Mouse (Mus musculus) heart, adult 2 months (tissue): ENCODE results near the gene Vmn1r12. TPM values are rescaled to one million over a fixed set of nuclear protein-coding genes. Genes with fewer than 3 reads are reported as not detected.
"Not testable (repeated sequence)": the region's sequence is repeated elsewhere in the genome, so short reads cannot be mapped to it uniquely, and the experiment has no call there.

Experiments used
- DNase-seq, 2 experiments: peaks; one replicate each; pipeline ENCODE4 v3.0.0; 2021
- H3K27ac ChIP-seq: fragments of 200-600 bp; 2 replicates; pipeline ENCODE4 v1.8.1; 2022
- H3K27me3 ChIP-seq: fragments of 200-500 bp; 2 replicates; pipeline ENCODE4 v1.6.1; 2012; ENCODE audit warnings: mild to moderate bottlenecking, low read length, inconsistent platforms, mixed read lengths; ENCODE audit not compliant: control insufficient read depth, insufficient read depth
- H3K36me3 ChIP-seq: fragments of 200-500 bp; 2 replicates; pipeline ENCODE4 v1.6.1; 2012; ENCODE audit warnings: low read length, inconsistent platforms; ENCODE audit not compliant: control insufficient read depth, insufficient read depth
- H3K4me1 ChIP-seq: fragments of 200-500 bp; 2 replicates; pipeline ENCODE4 v1.6.1; 2011; ENCODE audit warnings: low read length; ENCODE audit not compliant: control insufficient read depth, insufficient read depth
- H3K4me3 ChIP-seq: fragments of 200-600 bp; 2 replicates; pipeline ENCODE4 v1.8.1; 2022
- H3K79me2 ChIP-seq: fragments of 200-500 bp; replicated peaks from 2 replicates; pipeline ENCODE4 v1.6.1; 2012; ENCODE audit warnings: mild to moderate bottlenecking, inconsistent platforms, low read length, moderate library complexity, mixed read lengths; ENCODE audit not compliant: control insufficient read depth, insufficient read depth
- H3K9ac ChIP-seq: fragments of 200-500 bp; 2 replicates; pipeline ENCODE4 v1.6.1; 2012; ENCODE audit warnings: low read depth, mild to moderate bottlenecking, control low read depth, inconsistent platforms, low read length, mixed read lengths
- CTCF ChIP-seq: fragments of 200-600 bp; IDR thresholded peaks from 2 replicates; pipeline ENCODE4 v1.8.1; 2022; ENCODE audit warnings: antibody characterized with exemption, mild to moderate bottlenecking, moderate library complexity
- EP300 ChIP-seq: fragments of 200-500 bp; IDR thresholded peaks from 2 replicates; pipeline ENCODE4 v1.6.1; 2011; ENCODE audit warnings: low read depth, low read length, control low read depth; ENCODE audit not compliant: insufficient read depth
- POLR2A ChIP-seq: fragments of 200-500 bp; IDR thresholded peaks from 2 replicates; pipeline ENCODE4 v1.6.1; 2011; ENCODE audit warnings: mild to moderate bottlenecking, low read depth, low read length, control low read depth; ENCODE audit not compliant: insufficient read depth
- WGBS: fragments of 180-500 bp; shearing (Covaris S2); methylation state at CpG from one replicate; pipeline ENCODE4 v1.1.7; 2018; 5-methylcytosine and 5-hydroxymethylcytosine counted together
- intact Hi-C: fragments of 180-260 bp; cut with DNase I; formaldehyde crosslinking; loops from one replicate; pipeline ENCODE4 v1.15.1; 2025
- long read RNA-seq: library from polyadenylated mRNA; stranded (forward); transcript quantifications from one replicate; pipeline ENCODE4 v2.0.0, GENCODE M21; 2021
- polyA plus RNA-seq: library from polyadenylated mRNA; depleted of rRNA; stranded (reverse); fragments of >200 nt; gene quantifications from 2 replicates; pipeline ENCODE4 v1.2.3, GENCODE M21; 2012; rRNA removed
- total RNA-seq, 2 experiments: library from RNA; stranded (reverse); gene quantifications; 2 replicates each; pipeline ENCODE4 v1.2.3; 2021

Gene Vmn1r12
- not detected for total RNA-seq
- polyA plus RNA-seq: not detected in 2 replicates
- long read RNA-seq: 0 reads

DNA sequence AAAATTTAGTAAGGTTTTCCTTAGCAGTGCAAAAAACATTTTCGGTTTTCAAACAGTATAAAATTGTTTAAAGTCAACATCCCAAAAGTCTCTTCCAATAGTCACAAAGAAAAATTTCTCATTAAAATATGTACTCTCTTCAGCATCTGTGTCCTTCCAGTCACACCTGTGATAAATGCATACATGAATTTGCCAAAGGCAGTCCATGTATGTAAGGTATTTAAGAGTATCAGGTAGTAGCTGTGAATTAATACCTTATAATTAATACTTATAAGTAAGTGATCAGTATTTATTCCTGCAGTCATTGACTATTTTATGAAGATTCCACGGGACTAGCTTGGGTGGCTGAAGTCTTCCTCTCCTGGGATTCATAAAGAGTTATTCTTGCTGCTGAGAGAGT is at the start of gene Vmn1r12:
Vmn1r12 (plus strand) TSS at position 301 of the 400 bp plus-strand sequence.
- DNase-seq: no peak
- intact Hi-C loops: no loop called here
- no peaks in the 10 kb centered on the region for H3K79me2 ChIP-seq
- H3K4me3 ChIP-seq: no peak within 1 kb of the TSS
- no peaks in the 10 kb centered on the region for H3K36me3 ChIP-seq
- H3K4me1 ChIP-seq: no peaks in the 10 kb centered on the region
- no peaks in the 10 kb centered on the region for H3K27me3 ChIP-seq
- no peak within 1 kb of the TSS for H3K9ac ChIP-seq
- 71% methylated on average over 2 of the region's 2 CpGs for WGBS
- H3K27ac ChIP-seq: no peak within 1 kb of the TSS
- TF ChIP-seq POLR2A (no peak), EP300 (no peak), CTCF (no peak)

DNA sequence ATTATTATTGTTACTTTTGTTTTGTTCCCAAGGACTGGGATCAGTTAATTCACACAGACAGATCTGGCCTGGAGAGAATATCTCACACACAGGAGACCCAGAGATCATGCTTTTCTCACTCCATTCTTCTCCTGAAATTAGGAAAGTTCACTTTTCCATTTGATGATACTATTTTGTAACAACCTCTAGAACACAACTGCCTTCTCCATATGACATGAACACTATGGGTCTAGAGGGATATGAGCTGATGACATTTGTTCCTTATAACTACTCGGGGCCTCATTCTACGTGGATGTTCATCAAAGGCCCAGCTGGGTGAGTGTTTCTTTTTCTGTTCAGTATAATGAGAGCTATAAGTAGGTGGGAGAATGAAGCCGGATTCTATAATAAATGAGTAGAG is 47.6 kb upstream of the Vmn1r12 start, which contains the start of gene Vmn1r10:
Vmn1r10 (plus strand) TSS at position 301 of the 400 bp plus-strand sequence.
- intact Hi-C loops: no loop called here
- Histone ChIP-seq H3K36me3 (no peaks in the 10 kb centered on the region), H3K27me3 (no peaks in the 10 kb centered on the region), H3K79me2 (no peaks in the 10 kb centered on the region), H3K4me1 (no peaks in the 10 kb centered on the region), H3K9ac (no peak within 1 kb of the TSS), H3K27ac (no peak within 1 kb of the TSS), H3K4me3 (no peak within 1 kb of the TSS)
- no peak for TF ChIP-seq EP300
- 70% methylated on average over 3 of the region's 3 CpGs for WGBS
- DNase-seq: no peak

DNA sequence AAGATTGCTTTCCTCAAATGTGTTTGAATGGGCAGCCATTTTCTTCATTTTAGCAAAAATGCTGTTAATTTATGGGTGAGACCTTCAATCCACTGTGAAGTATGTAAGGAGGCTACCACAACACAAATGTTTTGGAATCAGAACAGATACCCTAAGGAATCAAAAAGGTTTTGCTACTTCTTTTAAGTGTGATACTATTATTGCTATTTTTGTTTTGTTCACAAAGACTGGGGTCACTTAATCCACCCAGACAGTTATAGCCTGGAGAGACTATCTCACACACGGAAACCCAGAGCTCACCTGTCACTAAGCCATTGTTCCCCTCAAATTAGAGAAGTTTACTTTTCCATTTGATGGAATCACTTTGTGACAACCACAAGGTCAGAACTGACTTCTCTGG is 23.6 kb upstream of the Vmn1r12 start, which contains the start of gene Vmn1r11:
Vmn1r11 (plus strand) TSS at position 301 of the 400 bp plus-strand sequence.
- Histone ChIP-seq H3K79me2 (no peaks in the 10 kb centered on the region), H3K4me1 (no peaks in the 10 kb centered on the region), H3K27ac (no peak within 1 kb of the TSS), H3K36me3 (no peaks in the 10 kb centered on the region), H3K9ac (no peak within 1 kb of the TSS), H3K4me3 (no peak within 1 kb of the TSS), H3K27me3 (no peaks in the 10 kb centered on the region)
- WGBS: 53% methylated on average over 1 of the region's 1 CpGs
- no peak for TF ChIP-seq EP300
- no peak for TF ChIP-seq POLR2A
- intact Hi-C loops: no loop called here
- DNase-seq: no peak

DNA sequence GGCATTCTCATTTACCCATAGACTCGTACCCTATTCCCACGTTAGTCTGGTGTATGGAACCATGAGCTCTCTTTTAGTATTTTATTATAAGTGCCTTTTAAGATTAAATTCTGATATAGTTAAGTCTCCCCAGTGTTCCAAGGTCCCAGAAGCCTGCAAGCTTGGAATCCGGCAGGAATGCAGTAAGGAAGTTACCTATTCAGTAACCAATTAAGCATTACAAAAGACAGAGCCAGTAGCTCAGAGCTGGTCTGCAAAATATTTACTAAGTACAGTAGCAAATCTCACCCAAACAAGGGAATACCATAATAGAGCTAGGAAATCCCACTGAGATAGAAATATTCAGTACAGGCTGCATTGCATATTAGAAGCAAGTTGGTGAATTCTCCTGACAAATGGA is 33.3 kb downstream of the Vmn1r12 start:
- H3K9ac ChIP-seq, H3K27me3 ChIP-seq, intact Hi-C loops, H3K27ac ChIP-seq, DNase-seq, H3K79me2 ChIP-seq, H3K4me1 ChIP-seq, H3K4me3 ChIP-seq, H3K36me3 ChIP-seq: not testable (repeated sequence)
- WGBS: 53% methylated on average over 3 of the region's 3 CpGs

DNA sequence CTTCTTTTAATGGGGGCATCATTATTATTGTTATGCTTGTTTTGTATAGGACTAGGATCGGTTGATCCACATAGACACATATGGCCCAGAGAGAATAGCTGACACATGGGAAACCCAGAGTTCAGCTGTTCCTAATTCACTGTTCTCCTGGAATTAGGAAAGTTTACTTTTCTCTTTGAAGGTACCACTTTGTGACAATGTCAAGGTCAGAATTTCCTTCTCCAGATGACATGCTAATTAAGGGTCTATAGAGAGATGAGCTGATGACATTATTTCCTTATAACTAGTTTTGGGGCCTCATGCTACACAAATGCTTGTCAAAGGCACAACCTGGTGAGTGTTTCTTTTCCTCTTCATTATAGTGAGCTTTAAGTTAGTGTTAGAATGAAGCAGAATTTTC is 46.3 kb downstream of the Vmn1r12 start, which contains the start of gene Vmn1r13:
Vmn1r13 (plus strand) TSS at position 301 of the 400 bp plus-strand sequence.
- H3K79me2 ChIP-seq, H3K4me3 ChIP-seq, H3K27me3 ChIP-seq, H3K27ac ChIP-seq, H3K9ac ChIP-seq, intact Hi-C loops, H3K36me3 ChIP-seq, DNase-seq, H3K4me1 ChIP-seq: not testable (repeated sequence)
- WGBS: 83% methylated on average over 1 of the region's 1 CpGs

Other genes starting within 250 kb of the Vmn1r12 start
- gene Nt5c3, start 233.0 kb upstream of the Vmn1r12 start, total RNA-seq: 10 to 100 TPM; 62.4 to 75.5 TPM
- gene Nt5c3, start 233.0 kb upstream of the Vmn1r12 start, polyA plus RNA-seq: 16.9 and 49.2 TPM in 2 replicates
- gene Vmn1r4, start 232.9 kb upstream of the Vmn1r12 start, total RNA-seq: under 1 TPM in 1 of 2 experiments, not detected in 1; 0.16 TPM
- 0.06 and 0.29 TPM in 2 replicates for gene Vmn1r4, start 232.9 kb upstream of the Vmn1r12 start, polyA plus RNA-seq
- not detected for gene Vmn1r5, start 186.6 kb upstream of the Vmn1r12 start, total RNA-seq
- gene Vmn1r5, start 186.6 kb upstream of the Vmn1r12 start, polyA plus RNA-seq: not detected in 2 replicates
- not detected for gene Vmn1r6, start 159.7 kb upstream of the Vmn1r12 start, total RNA-seq
- gene Vmn1r6, start 159.7 kb upstream of the Vmn1r12 start, polyA plus RNA-seq: not detected in 2 replicates
- gene Vmn1r7, start 131.6 kb upstream of the Vmn1r12 start, total RNA-seq: not detected
- not detected in 2 replicates for gene Vmn1r7, start 131.6 kb upstream of the Vmn1r12 start, polyA plus RNA-seq
- gene Vmn1r8, start 124.6 kb upstream of the Vmn1r12 start, total RNA-seq: not detected
- not detected in 2 replicates for gene Vmn1r8, start 124.6 kb upstream of the Vmn1r12 start, polyA plus RNA-seq
- gene Vmn1r9, start 90.1 kb upstream of the Vmn1r12 start, total RNA-seq: not detected
- gene Vmn1r9, start 90.1 kb upstream of the Vmn1r12 start, polyA plus RNA-seq: not detected in 2 replicates
- not detected for gene Vmn1r10, start 47.5 kb upstream of the Vmn1r12 start, total RNA-seq
- not detected in 2 replicates for gene Vmn1r10, start 47.5 kb upstream of the Vmn1r12 start, polyA plus RNA-seq
- gene Vmn1r11, start 23.5 kb upstream of the Vmn1r12 start, total RNA-seq: not detected
- gene Vmn1r11, start 23.5 kb upstream of the Vmn1r12 start, polyA plus RNA-seq: not detected in 2 replicates
- not detected for gene Vmn1r13, start 46.4 kb downstream of the Vmn1r12 start, total RNA-seq
- not detected in 2 replicates for gene Vmn1r13, start 46.4 kb downstream of the Vmn1r12 start, polyA plus RNA-seq
- not detected for gene Vmn1r14, start 74.8 kb downstream of the Vmn1r12 start, total RNA-seq
- not detected in 2 replicates for gene Vmn1r14, start 74.8 kb downstream of the Vmn1r12 start, polyA plus RNA-seq
- not detected for gene Vmn1r15, start 101.0 kb downstream of the Vmn1r12 start, total RNA-seq
- not detected in 2 replicates for gene Vmn1r15, start 101.0 kb downstream of the Vmn1r12 start, polyA plus RNA-seq
- gene Vmn1r16, start 172.6 kb downstream of the Vmn1r12 start, total RNA-seq: not detected
- gene Vmn1r16, start 172.6 kb downstream of the Vmn1r12 start, polyA plus RNA-seq: not detected in 2 replicates
- gene Vmn1r17, start 206.8 kb downstream of the Vmn1r12 start, total RNA-seq: not detected
- not detected in 2 replicates for gene Vmn1r17, start 206.8 kb downstream of the Vmn1r12 start, polyA plus RNA-seq
- not detected for gene Vmn1r18, start 238.9 kb downstream of the Vmn1r12 start, total RNA-seq
- not detected in 2 replicates for gene Vmn1r18, start 238.9 kb downstream of the Vmn1r12 start, polyA plus RNA-seq
- gene Vmn1r19, start 246.9 kb downstream of the Vmn1r12 start, total RNA-seq: not detected
- not detected in 2 replicates for gene Vmn1r19, start 246.9 kb downstream of the Vmn1r12 start, polyA plus RNA-seq